ENCODE assay signal across 8 mouse cellular contexts in genomic region chr7:30453766-30454165, GRCm38 (mm10). TPM values are rescaled to one million over a fixed set of nuclear protein-coding genes. Genes with fewer than 3 reads are reported as not detected.
A peak's percentile ranks its signal among the peaks of the same experiment; 100 is the strongest.
DNase-seq lines count a peak whose midpoint lies in the region; ATAC-seq lines count a peak whose summit lies in the region.

No protein-coding gene starts in this region.

- 2% methylated on average over 25 of the region's 25 CpGs for WGBS in heart, embryonic 12.5 days
- WGBS in kidney, embryonic 14.5 days: 2% methylated on average over 25 of the region's 25 CpGs

- 0 out of 2 replicates have a peak overlapping the region, but pooled peaks have one; percentile 0 for H3K4me3 ChIP-seq in heart, embryonic 12.5 days
- peak overlapping the region; percentile 10; the same call in 1 of the 2 replicates for H3K4me3 ChIP-seq in kidney, embryonic 14.5 days (ENCODE audit: low read length)

- H3K36me3 ChIP-seq in heart, embryonic 12.5 days: no peaks in the 10 kb centered on the region
- H3K36me3 ChIP-seq in kidney, embryonic 14.5 days (ENCODE audit: control insufficient read depth, insufficient read depth, low read length): no peaks in the 10 kb centered on the region

- H3K4me1 ChIP-seq in heart, embryonic 12.5 days (replicated peaks): no peaks in the 10 kb centered on the region; the same call in none of the 2 replicates
- H3K4me1 ChIP-seq in kidney, embryonic 14.5 days (ENCODE audit: control insufficient read depth, insufficient read depth, low read length): peaks cover 7% of the 10 kb centered on the region; the same call in 1 of the 2 replicates

- H3K27ac ChIP-seq in heart, embryonic 12.5 days (ENCODE audit: poor library complexity, severe bottlenecking): no peak overlapping the region
- no peak overlapping the region for H3K27ac ChIP-seq in kidney, embryonic 14.5 days (ENCODE audit: low read depth, low read length)

- no peak for DNase-seq in heart, adult 8-10 months (ENCODE audit: low spot score)
- DNase-seq in thymus, postnatal 36 days: peak; percentile 49 to 56
- DNase-seq in left cerebral cortex, adult 11 months (ENCODE audit: low spot score): no peak
- DNase-seq in cerebellum, adult 9-11 months: no peak

- 0 out of 2 replicates have a peak, but pooled peaks cover 8% of the 10 kb centered on the region for H3K9me3 ChIP-seq in heart, embryonic 12.5 days (replicated peaks)
- H3K9me3 ChIP-seq in kidney, embryonic 14.5 days (ENCODE audit: control insufficient read depth, low read length): no peaks in the 10 kb centered on the region

- peak overlapping the region; percentile 22; the same call in 1 of the 2 replicates for H3K4me2 ChIP-seq in heart, embryonic 12.5 days
- H3K4me2 ChIP-seq in kidney, embryonic 14.5 days (replicated peaks; ENCODE audit: low read depth, low read length): peak overlapping the region; percentile 15

- no peak for ATAC-seq in heart, embryonic 12.5 days (ENCODE audit: insufficient number of reproducible peaks, low FRiP score)
- ATAC-seq in common myeloid progenitor, adult 5-6 weeks (replicated peaks; ENCODE audit: low read depth, poor library complexity, severe bottlenecking): peak; percentile 77
- peak; percentile 43; the same call in 1 of the 2 replicates for ATAC-seq in kidney, embryonic 14.5 days (ENCODE audit: low FRiP score, low TSS enrichment)
- ATAC-seq in megakaryocyte, adult 5-6 weeks (ENCODE audit: poor library complexity, severe bottlenecking): peak; percentile 92

- H3K9ac ChIP-seq in heart, embryonic 12.5 days: no peak overlapping the region
- no peak overlapping the region for H3K9ac ChIP-seq in kidney, embryonic 14.5 days (ENCODE audit: low read depth, low read length)

- H3K27me3 ChIP-seq in heart, embryonic 12.5 days (replicated peaks): peaks cover 89% of the 10 kb centered on the region
- H3K27me3 ChIP-seq in kidney, embryonic 14.5 days (ENCODE audit: control insufficient read depth, insufficient read depth, low read length): peaks cover 69% of the 10 kb centered on the region

RNA-seq across cellular contexts. Expression of gene Kirrel2, which starts 3.7 kb away (rescaled TPM):
- polyA plus RNA-seq in heart, embryonic 12.5 days (2016; fragmentation: Nextera tagmentation; extraction: Ambion mirVana): 1.1 and 1.3 TPM in 2 replicates
- total RNA-seq in heart, adult 8-10 months (2022): not detected
- total RNA-seq in common myeloid progenitor, adult 5-6 weeks (2017): not detected in 2 replicates
- 0.20 and 0.54 TPM in 2 replicates for polyA plus RNA-seq in kidney, embryonic 14.5 days (2014; fragmentation: Nextera tagmentation; extraction: Ambion mirVana)
- total RNA-seq in megakaryocyte, adult 5-6 weeks (2015): not detected in 2 replicates
- 0.07 TPM in 1 of 2 replicates, not detected in the other for total RNA-seq in megakaryocyte, adult 5-6 weeks (2017)

RNA-seq across cellular contexts. Expression of gene Nphs1, which starts 4.3 kb away (rescaled TPM):
- 0.06 and 0.23 TPM in 2 replicates for polyA plus RNA-seq in heart, embryonic 12.5 days (2016; fragmentation: Nextera tagmentation; extraction: Ambion mirVana)
- total RNA-seq in heart, adult 8-10 months (2022): not detected
- 0.19 and 1.8 TPM in 2 replicates for total RNA-seq in common myeloid progenitor, adult 5-6 weeks (2017)
- 2.7 and 3.0 TPM in 2 replicates for polyA plus RNA-seq in kidney, embryonic 14.5 days (2014; fragmentation: Nextera tagmentation; extraction: Ambion mirVana)
- total RNA-seq in megakaryocyte, adult 5-6 weeks (2015): not detected in 2 replicates
- total RNA-seq in megakaryocyte, adult 5-6 weeks (2017): 0.29 TPM in 1 of 2 replicates, not detected in the other

RNA-seq across cellular contexts. Expression of gene Aplp1, which starts 8.4 kb away (rescaled TPM):
- polyA plus RNA-seq in heart, embryonic 12.5 days (2016; fragmentation: Nextera tagmentation; extraction: Ambion mirVana): 41.6 and 43.4 TPM in 2 replicates
- 1 to 10 TPM; 3.2 to 4.2 (median 3.6) TPM for total RNA-seq in heart, adult 8-10 months (2022)
- total RNA-seq in common myeloid progenitor, adult 5-6 weeks (2017): not detected in 2 replicates
- polyA plus RNA-seq in kidney, embryonic 14.5 days (2014; fragmentation: Nextera tagmentation; extraction: Ambion mirVana): 16.7 and 19.0 TPM in 2 replicates
- total RNA-seq in megakaryocyte, adult 5-6 weeks (2015): 0.07 and 0.25 TPM in 2 replicates
- total RNA-seq in megakaryocyte, adult 5-6 weeks (2017): 0.08 TPM in 1 of 2 replicates, not detected in the other

RNA-seq across cellular contexts. Expression of gene Nfkbid, which starts 32.2 kb away (rescaled TPM):
- 0.95 and 1.3 TPM in 2 replicates for polyA plus RNA-seq in heart, embryonic 12.5 days (2016; fragmentation: Nextera tagmentation; extraction: Ambion mirVana)
- total RNA-seq in heart, adult 8-10 months (2022): under 1 TPM in 3 of 4 experiments, not detected in 1; 0.12 to 0.46 (median 0.28) TPM
- total RNA-seq in common myeloid progenitor, adult 5-6 weeks (2017): 9.0 and 13.0 TPM in 2 replicates
- polyA plus RNA-seq in kidney, embryonic 14.5 days (2014; fragmentation: Nextera tagmentation; extraction: Ambion mirVana): 1.1 and 1.9 TPM in 2 replicates
- 23.0 and 28.6 TPM in 2 replicates for total RNA-seq in megakaryocyte, adult 5-6 weeks (2015)
- 13.3 and 17.2 TPM in 2 replicates for total RNA-seq in megakaryocyte, adult 5-6 weeks (2017)

RNA-seq across cellular contexts. Expression of gene Hcst, which starts 34.1 kb away (rescaled TPM):
- polyA plus RNA-seq in heart, embryonic 12.5 days (2016; fragmentation: Nextera tagmentation; extraction: Ambion mirVana): 1.1 TPM in 1 of 2 replicates, not detected in the other
- total RNA-seq in heart, adult 8-10 months (2022): not detected
- 9.4 and 11.9 TPM in 2 replicates for total RNA-seq in common myeloid progenitor, adult 5-6 weeks (2017)
- polyA plus RNA-seq in kidney, embryonic 14.5 days (2014; fragmentation: Nextera tagmentation; extraction: Ambion mirVana): 0.57 and 1.0 TPM in 2 replicates
- total RNA-seq in megakaryocyte, adult 5-6 weeks (2015): 45.8 and 47.6 TPM in 2 replicates
- total RNA-seq in megakaryocyte, adult 5-6 weeks (2017): 13.3 and 18.5 TPM in 2 replicates

Comparison
In these comparisons a context has a peak if more than half of its experiments do, and no peak if none do; other contexts are left out.
1. DNase-seq: peak in thymus, postnatal 36 days (2 of 2); none in heart, adult 8-10 months (single experiment), left cerebral cortex, adult 11 months (single experiment) and cerebellum, adult 9-11 months (single experiment).